Mouse (Mus musculus): ENCODE measurements around the gene Zfp410. TPM values are rescaled to one million over a fixed set of nuclear protein-coding genes. Genes with fewer than 3 reads are reported as not detected.

The Zfp410 gene
- polyA plus RNA-seq (2012) = 1.5 and 1.8 TPM in 2 replicates

GRCm38 (mm10) chr12:84316721-84317621 is at the start of gene Zfp410:
TSS of gene Zfp410 (plus strand) at chr12:84316852.
- no peak for TF ChIP-seq GATA1 (IDR thresholded peaks at IDR 0.05; ENCODE audit: low read length)

DNA sequence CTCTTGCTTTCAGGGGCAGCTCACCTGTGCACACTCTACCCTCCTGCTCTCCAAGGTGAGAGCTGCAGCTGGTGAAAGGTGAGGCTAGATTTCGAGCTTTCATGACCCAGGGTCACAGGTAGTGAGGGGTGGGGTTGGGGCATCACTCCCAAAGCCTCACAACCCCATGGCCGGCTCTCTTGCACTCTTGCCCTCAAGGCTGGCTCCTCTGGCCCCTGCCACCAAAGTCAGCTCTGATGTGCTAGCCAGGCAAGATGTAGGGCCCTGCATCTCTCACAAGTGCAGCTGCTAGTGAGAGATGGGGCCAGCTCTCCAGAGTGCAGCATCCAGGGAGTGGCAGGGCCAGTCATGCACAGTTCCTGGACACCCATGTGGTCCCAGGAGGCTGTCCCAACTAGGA is 49.4 kb upstream of the Zfp410 start:
- TF ChIP-seq GATA1 (IDR thresholded peaks at IDR 0.05; ENCODE audit: low read length) = no peak

DNA sequence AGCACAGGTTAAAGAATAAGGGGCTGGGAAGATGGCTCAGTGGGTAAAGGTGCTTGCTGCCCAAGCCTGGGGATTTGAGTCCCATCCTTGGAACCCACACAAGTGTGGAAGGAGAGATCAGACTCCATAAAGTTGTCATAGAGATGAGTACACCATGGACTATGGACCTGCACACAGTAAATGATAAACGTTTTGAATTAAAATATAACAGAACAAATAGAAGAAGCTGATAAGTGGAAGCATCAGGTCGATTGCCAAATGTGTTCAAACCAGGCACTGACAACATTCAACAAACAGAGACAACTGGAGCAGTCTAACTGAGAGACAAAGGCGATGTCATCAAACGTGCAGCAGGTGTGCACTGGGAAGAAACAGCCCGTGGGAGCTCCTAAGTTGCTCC is 43.3 kb upstream of the Zfp410 start:
- no peak for TF ChIP-seq GATA1 (IDR thresholded peaks at IDR 0.05; ENCODE audit: low read length)

DNA sequence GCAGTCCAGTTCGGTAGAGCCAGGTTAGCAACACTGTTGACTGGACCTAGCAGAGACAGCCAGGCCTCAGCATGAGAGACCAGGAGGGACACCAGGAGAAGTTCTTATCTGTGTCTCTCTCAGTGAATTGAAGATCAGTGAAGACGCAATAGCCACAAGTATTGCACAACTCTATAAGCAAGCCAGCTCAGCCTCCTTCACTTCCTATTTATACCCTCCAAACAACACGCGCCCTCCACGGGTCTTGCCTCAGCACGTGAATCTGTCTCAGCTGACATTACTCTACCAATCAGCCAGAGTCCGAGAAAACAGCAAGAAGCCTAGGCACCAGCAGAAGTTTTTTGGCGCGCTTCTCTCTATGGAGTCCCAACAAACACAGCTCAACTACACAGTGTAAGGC is 41.4 kb upstream of the Zfp410 start:
- TF ChIP-seq GATA1 (IDR thresholded peaks at IDR 0.05; ENCODE audit: low read length) = no peak

- TF ChIP-seq GATA1 (IDR thresholded peaks at IDR 0.05; ENCODE audit: low read length) = no peak
These were observed 40.4 kb upstream of the Zfp410 start for GRCm38 (mm10) chr12:84276288-84276687.

- TF ChIP-seq GATA1 (IDR thresholded peaks at IDR 0.05; ENCODE audit: low read length) = no peak
These were observed 39.9 kb upstream of the Zfp410 start for GRCm38 (mm10) chr12:84276799-84277198.

DNA sequence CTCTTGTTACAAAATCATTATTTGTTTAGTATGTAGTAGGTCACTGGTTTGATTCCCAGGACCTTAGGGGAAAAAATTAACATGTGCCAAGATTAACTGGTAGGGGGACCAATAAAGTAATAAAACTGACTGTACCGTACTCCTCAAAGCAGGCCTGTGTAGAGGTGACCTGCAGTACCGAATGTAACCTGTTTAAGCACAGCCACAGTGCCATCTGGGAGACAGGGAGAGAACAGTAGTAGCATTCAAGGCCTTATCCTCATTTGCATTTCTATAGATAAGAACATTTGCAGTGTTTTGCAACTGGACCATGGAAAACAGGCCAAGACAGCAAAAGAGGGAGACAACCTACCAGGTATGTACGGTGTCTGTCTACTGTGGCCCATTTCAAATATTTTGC is 38.8 kb upstream of the Zfp410 start:
- no peak for TF ChIP-seq GATA1 (IDR thresholded peaks at IDR 0.05; ENCODE audit: low read length)

- no peak for TF ChIP-seq GATA1 (IDR thresholded peaks at IDR 0.05; ENCODE audit: low read length)
These were observed 37.8 kb upstream of the Zfp410 start for GRCm38 (mm10) chr12:84278901-84279300.

GRCm38 (mm10) chr12:84284391-84284790 is 32.3 kb upstream of the Zfp410 start:
- TF ChIP-seq GATA1 (IDR thresholded peaks at IDR 0.05; ENCODE audit: low read length) = no peak

GRCm38 (mm10) chr12:84284885-84285592 is 31.6 kb upstream of the Zfp410 start, which contains the start of gene Ptgr2:
TSS of gene Ptgr2 (plus strand) at chr12:84285232.
- TF ChIP-seq GATA1 (IDR thresholded peaks at IDR 0.05; ENCODE audit: low read length) = no peak

DNA sequence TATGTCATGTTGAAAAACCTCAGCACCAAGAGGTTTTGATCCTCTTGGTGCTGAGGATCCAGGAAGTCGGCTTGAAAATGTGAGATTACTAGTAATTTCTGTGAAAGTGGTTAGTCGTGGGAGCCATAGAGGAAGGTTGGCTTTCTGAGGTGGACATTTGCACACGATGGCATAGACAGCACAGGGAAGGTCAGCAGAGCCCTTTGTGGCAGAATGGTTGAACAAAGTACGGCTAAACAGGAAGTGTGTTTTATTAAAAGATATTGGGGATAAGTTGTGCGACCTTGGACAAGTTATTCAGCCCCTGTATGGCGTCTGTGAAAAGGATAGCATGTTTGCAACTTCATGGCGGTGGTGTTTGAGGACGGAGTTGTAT is 31.1 kb upstream of the Zfp410 start:
- TF ChIP-seq GATA1 (IDR thresholded peaks at IDR 0.05; ENCODE audit: low read length) = no peak

DNA sequence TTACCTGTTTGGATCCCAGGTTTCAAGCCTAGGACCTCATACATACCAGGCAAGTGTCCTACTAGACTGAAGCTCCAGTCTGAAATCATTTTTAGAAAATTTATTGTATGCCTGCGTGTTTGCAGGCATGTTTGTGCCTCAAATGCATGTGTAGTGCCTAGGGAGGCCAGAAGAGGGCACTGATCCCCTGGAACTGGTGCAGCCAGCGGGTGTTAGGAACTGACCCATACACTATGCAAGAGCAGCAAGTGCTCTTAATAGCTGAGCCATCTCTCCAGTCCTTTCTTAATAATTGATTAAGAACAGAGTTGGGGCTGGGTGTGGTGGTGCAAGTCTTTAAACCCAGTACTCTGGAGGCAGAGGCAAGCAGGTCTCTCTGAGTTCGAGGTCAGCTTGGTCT is 28.2 kb upstream of the Zfp410 start:
- no peak for TF ChIP-seq GATA1 (IDR thresholded peaks at IDR 0.05; ENCODE audit: low read length)

DNA sequence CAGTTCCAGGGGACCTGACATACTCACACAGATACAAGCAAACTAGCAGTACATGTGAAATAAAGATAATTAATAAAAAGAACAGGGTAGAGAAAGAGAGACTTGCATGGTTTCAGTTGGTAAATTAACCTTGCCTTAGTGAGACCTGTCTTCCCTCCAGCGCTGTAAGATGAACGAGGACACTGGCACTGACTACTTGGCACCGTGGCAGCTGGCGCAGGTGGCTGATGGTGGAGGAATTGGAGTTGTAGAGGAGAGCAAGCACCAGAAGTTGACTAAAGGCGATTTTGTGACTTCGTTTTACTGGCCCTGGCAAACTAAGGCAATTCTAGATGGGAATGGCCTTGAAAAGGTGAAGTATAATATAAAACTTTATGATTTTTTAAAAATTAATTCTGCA is 18.8 kb upstream of the Zfp410 start:
- no peak for TF ChIP-seq GATA1 (IDR thresholded peaks at IDR 0.05; ENCODE audit: low read length)

DNA sequence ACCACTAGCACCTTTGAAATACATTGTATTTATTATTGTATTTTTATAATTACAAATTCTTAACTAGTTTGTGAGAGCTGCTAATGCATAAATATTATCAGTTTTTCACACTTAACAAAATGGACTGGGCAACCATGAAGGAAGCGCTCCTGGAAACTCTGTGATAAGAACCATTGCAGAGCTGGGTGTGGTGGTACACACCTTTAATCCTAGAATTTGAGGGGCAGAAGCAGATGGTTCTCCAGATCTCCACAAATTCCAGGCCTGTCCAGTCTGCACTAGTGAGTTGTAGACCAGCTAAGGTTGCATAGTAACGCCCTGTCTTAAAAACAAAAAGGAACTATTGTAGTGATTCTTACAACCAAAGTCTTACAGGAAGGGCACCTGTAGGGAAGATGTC is 17.4 kb upstream of the Zfp410 start:
- no peak for TF ChIP-seq GATA1 (IDR thresholded peaks at IDR 0.05; ENCODE audit: low read length)

DNA sequence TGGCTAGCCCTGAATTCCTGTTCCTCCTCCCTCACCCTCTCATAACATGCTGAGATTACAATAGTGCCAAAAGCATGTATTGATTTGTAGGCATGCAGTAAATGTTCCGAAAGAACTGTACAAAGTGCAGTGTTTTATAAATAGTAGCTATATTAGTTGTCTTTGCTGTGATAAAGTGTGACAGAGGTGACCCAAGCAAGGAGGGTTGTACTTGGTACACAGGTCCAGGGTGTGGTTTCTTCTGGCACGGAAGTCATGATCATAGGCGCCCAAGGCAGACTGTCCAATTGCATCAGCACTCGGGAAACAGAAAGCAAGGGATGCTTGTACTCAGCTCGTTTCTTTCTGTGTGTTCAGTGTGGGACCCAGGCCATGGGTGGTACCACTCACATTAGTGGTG is 12.6 kb upstream of the Zfp410 start:
- TF ChIP-seq GATA1 (IDR thresholded peaks at IDR 0.05; ENCODE audit: low read length) = no peak

DNA sequence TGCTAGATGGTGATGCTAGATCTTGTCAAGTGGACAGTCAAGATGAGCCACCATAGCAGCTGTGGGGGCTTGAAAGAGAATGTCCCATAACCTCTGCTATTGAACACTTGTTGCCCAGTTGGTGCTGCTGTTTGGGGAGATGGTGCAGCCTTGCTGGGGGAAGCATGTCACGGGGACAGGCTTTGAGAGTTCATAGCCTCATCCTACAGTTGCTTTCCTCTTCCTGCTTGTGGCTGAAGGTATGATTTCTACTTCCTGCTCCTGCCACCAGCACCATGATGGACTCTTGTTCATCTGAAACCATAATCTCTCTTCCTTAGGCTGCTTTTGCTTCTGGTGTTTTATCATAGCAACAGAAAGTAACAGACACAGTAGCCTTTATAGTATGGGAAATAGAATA is 12.1 kb upstream of the Zfp410 start:
- no peak for TF ChIP-seq GATA1 (IDR thresholded peaks at IDR 0.05; ENCODE audit: low read length)

- TF ChIP-seq GATA1 (IDR thresholded peaks at IDR 0.05; ENCODE audit: low read length) = no peak
These were observed 5.3 kb upstream of the Zfp410 start for GRCm38 (mm10) chr12:84311306-84311705.

Measured in G1E-ER4 (cell line).